Mouse (Mus musculus) splenic B cell, adult 2 months (primary cell): ENCODE results near the gene Olfr907.

Source experiments
- DNase-seq: peaks from one replicate; pipeline ENCODE4 v3.0.0-alpha.2; 2011; ENCODE audit warnings: low read depth, low spot score
- H3K27me3 ChIP-seq: 2 replicates; pipeline ENCODE4 v1.6.1; 2012; ENCODE audit warnings: mild to moderate bottlenecking, low read length, moderate library complexity, mixed read lengths; ENCODE audit not compliant: control insufficient read depth, poor library complexity, insufficient read depth, severe bottlenecking
- H3K36me3 ChIP-seq: 2 replicates; pipeline ENCODE4 v1.6.1; 2012; ENCODE audit warnings: mild to moderate bottlenecking, low read length, moderate library complexity, mixed read lengths; ENCODE audit not compliant: control insufficient read depth, poor library complexity, insufficient read depth, severe bottlenecking

Gene Olfr907

DNA sequence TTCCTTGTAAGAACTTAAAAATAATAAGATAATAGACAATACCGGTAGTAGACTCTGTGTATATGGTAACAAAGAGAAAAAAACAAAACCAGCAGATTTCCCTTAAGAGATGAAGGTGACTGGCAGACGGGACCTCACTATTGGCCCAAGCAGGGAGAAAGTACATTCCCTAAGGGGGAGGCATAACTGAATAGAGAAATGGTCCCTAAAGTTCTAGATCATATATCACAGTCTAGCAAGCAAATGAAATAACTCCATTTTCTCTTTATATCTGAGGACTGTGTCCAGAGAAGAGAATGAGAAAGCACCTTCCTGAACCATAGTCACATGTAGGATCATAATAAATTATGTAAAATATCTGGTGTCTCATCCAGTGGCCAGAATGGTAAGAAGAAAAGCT is at the start of gene Olfr907:
Gene Olfr907 (plus strand): TSS at position 301 of the 400 bp plus-strand sequence.
- no peaks in the 10 kb centered on the region for H3K27me3 ChIP-seq

DNA sequence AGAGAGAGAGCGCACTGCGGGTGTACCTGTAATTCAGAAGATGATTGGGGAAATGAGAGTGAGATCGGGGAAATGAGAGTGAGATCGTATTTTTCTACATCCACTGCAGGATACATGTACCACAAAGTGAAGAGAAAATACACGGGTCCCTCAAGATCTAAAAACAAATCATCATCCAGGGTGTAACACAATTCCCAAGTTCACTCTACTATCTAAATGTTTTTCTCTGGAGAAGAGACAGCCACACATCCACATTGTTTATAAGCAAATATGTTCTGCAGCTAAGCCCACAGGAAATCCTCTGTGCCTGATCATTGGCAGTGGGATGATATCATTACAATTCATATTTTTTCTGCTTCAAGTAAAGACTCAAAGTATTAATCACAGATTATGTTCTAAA is 48.2 kb upstream of the Olfr907 start, which contains the start of gene Olfr902:
Gene Olfr902 (plus strand): TSS at position 301 of the 400 bp plus-strand sequence.
- Histone ChIP-seq H3K36me3 (no peaks in the 10 kb centered on the region), H3K27me3 (no peaks in the 10 kb centered on the region)
- no peak for DNase-seq

More for the DNA sequence above, at the start of gene Olfr907:
- no peaks in the 10 kb centered on the region for H3K36me3 ChIP-seq
- DNase-seq, result no peak

- DNase-seq, result no peak
- H3K27me3 ChIP-seq, result no peaks in the 10 kb centered on the region
- H3K36me3 ChIP-seq, result no peaks in the 10 kb centered on the region
Observed at GRCm38 (mm10) chr9:38462844-38463243, 32.8 kb upstream of the Olfr907 start, which contains the start of gene Olfr904. TSS of gene Olfr904 (plus strand) at chr9:38463144.

DNA sequence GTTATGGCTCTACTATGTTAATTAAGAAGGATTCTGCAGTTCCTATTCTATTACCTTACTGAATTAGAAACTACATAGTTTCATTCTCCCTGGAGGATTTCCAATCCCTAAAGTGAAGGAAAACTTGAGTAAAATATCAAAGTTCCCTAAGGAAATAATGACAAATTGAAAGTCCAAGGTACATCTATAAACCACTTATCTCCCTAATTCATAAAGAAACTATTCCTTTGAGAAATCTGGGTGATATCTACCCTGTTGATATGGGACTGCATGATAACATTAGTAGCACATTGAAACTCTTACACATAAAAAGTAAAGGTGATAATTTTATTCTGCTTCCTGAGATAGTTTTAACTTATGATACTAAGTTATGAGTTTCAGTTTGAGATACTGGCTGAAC is 24.8 kb upstream of the Olfr907 start, which contains the start of gene Olfr905:
Gene Olfr905 (plus strand): TSS at position 301 of the 400 bp plus-strand sequence.
- DNase-seq, result no peak
- Histone ChIP-seq H3K36me3 (no peaks in the 10 kb centered on the region), H3K27me3 (no peaks in the 10 kb centered on the region)

DNA sequence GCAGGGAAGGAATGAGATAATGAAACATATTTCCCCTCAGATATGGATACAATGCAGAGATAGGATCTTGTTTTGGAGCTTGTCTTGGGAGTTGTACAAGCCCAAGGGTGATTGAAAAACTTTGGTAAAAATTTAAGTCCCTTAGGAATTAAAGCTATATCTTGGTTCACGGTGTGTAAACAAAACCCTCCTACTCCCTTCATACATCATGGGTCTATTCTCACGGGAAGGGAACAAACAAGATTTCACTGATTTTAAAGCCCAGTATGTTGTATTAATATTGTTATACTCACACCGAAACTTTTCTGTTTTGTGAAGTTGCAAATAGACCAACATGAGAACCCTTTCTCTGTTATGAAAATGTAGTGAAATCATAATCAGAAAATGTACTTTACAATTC is 8.8 kb upstream of the Olfr907 start, which contains the start of gene Olfr906:
Gene Olfr906 (plus strand): TSS at position 301 of the 400 bp plus-strand sequence.
- H3K27me3 ChIP-seq, result no peaks in the 10 kb centered on the region
- no peak for DNase-seq
- H3K36me3 ChIP-seq, result no peaks in the 10 kb centered on the region

DNA sequence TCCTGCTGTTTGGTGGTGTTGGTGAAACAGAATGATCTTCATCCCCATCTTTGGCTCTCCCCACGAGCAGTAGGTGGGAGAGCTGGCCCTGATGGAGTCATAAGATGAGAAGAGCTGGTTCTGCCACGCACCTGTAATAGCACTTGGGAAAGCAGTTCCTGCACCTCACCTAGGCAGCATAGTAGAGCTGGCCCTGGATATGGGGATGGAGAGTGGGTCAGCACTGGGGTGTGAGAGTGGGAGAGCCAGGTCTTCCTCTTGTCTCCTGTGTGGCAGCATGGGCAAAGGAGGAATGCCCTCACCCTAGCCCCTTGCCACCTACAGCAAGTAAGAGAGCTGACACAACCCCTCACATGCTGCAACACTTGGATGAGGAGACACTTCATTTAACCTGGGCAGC is 16.8 kb downstream of the Olfr907 start:
- Histone ChIP-seq H3K36me3 (no peaks in the 10 kb centered on the region), H3K27me3 (no peaks in the 10 kb centered on the region)
- DNase-seq, result no peak

GRCm38 (mm10) chr9:38521280-38521679 is 25.7 kb downstream of the Olfr907 start, which contains the start of gene Olfr911-ps1:
TSS of gene Olfr911-ps1 (plus strand) at chr9:38521580.
- H3K27me3 ChIP-seq, result no peaks in the 10 kb centered on the region
- DNase-seq, result no peak
- H3K36me3 ChIP-seq, result no peaks in the 10 kb centered on the region

GRCm38 (mm10) chr9:38537549-38537948 is 41.9 kb downstream of the Olfr907 start, which contains the start of gene Olfr910:
TSS of gene Olfr910 (plus strand) at chr9:38537849.
- Histone ChIP-seq H3K27me3 (no peaks in the 10 kb centered on the region), H3K36me3 (no peaks in the 10 kb centered on the region)
- DNase-seq, result no peak
